Mouse (Mus musculus) mouse embryonic stem cell (cell line): ENCODE results near the gene Wdcp.
"Not testable (repeated sequence)": the region's sequence is repeated elsewhere in the genome, so short reads cannot be mapped to it uniquely, and the experiment has no call there.

Source experiments
- in situ Hi-C, 2 experiments: fragments of 300-500 bp; cut with MboI; formaldehyde crosslinking; loops; 1 replicate in 1 of 2; 3 replicates in 1 of 2; pipeline ENCODE4 v1.14.3; 2019 to 2020; ENCODE audit warnings: low sequenced_read_pairs in 2 of 2, low pct_unique_long_range_greater_than_20kb in 1 of 2, mixed read lengths in 1 of 2; ENCODE audit not compliant: unreplicated experiment in 1 of 2

Gene Wdcp

DNA sequence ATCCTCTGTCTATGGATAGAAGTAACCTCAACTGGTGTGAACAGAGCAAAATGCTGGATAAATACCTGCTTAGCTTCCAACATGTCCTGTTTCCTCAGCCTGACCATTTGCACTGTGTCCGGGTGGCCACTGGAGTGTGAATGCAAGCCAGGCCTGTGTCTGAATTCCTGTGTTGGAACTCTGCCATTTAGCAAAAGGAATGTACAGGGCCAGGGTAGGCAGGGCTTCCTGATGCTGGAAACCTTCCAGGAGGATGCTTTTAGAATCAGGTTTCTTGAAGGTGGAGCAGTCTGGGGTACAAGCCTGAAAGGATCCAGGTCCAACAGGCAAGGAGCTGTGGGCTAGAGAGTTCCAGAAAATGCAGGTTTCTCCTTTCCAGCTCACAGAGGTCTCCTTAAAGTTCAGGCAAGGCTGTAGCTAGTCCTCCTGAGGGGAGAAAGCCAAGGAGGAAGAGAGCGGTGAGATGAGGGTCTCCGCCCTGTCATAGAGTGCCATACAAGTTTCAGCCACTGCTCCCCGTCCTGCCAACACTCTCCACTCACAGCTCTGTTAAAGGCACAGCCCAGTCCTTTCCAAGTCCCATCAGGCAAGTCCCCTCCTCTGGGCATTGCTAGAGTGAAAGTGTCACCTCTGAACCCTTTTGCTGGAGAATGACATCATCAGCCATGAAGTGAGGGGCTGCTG lies 20.7 kb downstream of the Wdcp start:
- in situ Hi-C loops, result no loop called here

DNA sequence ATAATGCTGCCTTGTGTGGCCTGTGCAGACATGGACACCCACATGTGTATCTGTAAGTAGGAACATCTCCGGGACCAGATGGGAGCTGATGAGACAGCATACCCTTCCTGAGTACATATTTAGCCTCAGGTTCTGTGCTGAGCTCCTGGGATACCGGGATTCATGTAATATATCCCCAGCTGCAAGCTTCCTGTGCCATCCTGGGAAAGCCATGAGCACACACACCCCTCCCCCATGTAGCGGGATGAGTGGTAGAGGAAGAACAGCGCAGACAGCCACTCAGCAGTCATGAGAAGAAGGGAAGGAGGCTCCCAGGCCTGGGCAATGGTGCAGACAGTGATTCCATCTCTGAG lies 21.2 kb downstream of the Wdcp start:
- in situ Hi-C loops, result no loop called here

DNA sequence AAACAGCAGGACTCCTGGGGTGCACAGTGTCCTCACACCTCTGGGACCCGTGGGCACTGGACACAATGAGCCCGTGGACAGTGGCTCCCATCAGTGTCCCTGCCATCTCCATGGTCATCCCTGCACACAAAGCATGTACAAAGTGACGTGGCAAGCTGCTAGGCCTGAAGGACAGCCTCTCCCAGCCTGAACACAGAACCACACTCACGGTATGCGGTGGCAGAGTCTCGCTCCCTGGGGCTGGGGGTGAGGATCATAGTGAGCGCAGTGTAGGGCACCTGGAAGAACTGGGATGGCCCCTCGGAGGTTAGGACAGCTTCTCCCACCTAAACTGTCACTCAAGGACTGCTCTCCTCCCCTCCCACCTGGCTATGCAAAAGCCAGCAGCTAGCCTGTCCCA lies 25.8 kb downstream of the Wdcp start:
- in situ Hi-C loops, result no loop called here

DNA sequence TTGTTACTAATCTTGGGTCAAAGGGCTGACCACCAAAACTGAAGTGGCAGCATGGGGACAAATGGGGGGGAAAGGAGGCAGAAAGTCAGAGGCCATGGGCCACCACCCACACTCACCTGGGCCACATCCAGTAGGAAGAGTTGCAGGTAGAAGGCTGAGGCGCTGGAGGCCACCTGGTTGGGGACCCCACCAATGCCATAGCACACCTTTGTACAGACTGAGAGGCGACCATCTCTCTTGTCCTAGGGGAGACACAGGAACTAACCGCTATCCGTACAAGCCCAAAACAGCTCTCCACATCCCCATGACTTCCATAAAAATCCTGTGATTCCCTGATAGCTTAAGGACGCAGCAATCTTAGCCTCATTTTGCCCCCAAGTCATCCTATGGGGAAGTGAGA lies 28.2 kb downstream of the Wdcp start:
- in situ Hi-C loops, result no loop called here

DNA sequence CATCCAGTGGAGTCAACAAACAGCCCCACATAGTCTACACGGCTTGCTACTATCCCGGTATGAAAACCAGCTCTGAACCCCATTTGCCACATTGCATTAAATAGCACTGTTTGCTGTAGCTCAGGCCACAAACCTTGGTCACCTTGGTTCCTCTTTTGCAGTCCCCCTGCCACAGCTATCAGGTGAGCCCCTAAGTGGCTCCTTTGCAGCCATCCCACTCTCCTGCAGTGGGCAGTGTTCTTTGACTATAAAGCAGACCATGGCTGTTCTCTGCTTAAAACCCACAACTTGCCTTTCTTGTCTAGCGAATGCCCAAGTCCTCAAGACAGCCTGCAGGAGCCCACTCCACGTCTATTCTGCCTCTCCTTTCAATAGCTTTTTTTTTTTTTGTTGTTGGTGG lies 29.2 kb downstream of the Wdcp start:
- in situ Hi-C loops, result no loop called here

DNA sequence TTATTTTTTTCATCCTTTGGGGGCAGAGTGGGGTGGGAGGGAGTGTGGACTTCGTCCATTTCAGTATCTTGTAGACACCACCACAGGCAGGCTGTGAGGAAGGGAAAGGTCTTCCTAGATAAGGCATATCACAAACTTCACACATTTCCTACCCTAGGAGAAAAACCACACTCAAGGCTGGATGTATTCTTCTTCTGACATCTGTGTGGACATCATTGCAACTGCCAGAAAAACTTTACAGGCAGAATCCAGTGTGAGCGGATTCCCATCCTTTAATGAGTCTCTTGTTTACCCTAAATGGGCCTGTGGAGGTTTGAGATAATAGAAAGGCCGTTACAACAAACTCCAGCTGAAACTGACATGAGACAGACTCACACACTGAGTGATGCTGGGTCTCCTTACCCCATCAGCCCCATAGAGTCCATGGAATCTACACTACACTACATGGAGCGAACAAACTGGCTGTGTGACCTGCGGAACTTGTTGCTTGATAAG lies 29.9 kb downstream of the Wdcp start:
- in situ Hi-C loops, result no loop called here

DNA sequence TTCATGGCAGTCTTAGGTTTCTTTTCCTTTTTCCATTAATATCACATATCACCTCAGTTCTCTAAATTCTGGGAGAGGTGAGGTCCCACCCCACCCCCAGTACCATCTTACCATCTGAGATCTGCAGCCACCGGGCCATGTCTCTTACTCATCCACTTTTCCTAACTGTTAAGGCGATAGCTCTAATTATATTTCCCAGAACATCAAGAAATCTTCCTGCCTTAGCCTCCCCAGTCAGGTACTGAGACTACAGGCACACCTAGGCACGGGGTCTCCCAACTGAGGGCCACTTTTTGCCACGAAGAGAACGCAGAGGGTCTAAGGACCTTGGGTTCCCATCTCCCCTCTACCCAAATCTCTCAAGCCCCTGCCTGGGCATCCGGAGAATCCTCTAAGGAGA lies 30.4 kb downstream of the Wdcp start:
- in situ Hi-C loops, result no loop called here

DNA sequence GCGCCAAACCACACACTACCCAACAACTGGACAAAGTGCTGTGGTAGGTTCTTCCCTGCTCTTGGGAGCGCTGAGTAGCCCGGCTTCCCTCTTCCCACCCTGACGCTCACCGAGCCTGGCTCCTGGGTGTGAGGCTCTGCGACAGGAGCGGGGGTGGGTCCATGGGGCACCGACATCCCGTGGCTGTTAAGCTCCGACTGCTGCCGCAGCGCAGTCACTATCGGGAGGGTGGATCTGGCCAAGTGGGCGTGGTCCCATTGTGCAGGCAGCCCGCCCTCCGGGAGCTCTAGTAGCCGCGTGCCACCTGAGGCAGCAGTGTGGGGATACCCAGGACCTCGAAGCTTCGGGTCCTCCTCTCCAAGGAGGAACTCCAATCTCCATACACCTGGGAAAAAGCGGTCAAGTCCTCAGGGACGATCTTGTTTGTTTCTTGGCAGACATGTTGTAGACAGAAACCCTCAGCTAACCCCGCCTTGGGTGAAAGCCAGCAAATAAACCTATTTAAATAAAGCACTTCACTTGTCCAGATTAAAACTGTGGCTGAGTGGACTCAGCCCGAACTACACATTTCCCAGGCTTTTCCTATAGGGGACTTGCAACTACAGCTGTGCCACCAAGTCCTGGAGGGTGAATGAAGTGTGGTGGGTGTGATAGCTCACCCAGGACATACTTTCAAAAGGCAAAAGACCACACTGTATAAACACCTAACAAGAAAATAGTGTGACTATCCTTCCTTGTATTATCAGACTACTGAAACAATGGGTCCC lies 31.2 kb downstream of the Wdcp start, which contains the start of gene Mfsd2b:
Gene Mfsd2b (minus strand): TSS at position 199 of the 767 bp plus-strand sequence.
- in situ Hi-C loops, result no loop called here

DNA sequence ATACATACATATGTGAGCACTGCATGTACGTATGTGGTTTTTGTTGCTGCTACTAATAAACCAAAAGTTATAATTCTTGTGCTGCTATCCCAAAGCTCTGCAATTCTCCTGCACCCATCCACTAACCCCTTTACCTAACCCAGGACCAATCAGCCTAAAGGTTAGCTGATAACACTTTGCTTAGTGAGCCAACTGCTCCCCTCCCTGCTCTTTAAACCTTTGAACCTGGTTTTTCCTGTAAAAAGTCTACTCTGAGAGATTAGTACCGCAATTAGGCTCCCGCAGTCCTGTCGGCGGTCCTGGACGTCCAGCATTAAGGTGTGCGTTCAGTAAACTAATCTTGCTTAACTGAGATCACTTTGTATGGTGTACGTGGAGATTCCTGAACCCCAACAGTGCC lies 32.5 kb downstream of the Wdcp start:
- in situ Hi-C loops, result no loop called here

DNA sequence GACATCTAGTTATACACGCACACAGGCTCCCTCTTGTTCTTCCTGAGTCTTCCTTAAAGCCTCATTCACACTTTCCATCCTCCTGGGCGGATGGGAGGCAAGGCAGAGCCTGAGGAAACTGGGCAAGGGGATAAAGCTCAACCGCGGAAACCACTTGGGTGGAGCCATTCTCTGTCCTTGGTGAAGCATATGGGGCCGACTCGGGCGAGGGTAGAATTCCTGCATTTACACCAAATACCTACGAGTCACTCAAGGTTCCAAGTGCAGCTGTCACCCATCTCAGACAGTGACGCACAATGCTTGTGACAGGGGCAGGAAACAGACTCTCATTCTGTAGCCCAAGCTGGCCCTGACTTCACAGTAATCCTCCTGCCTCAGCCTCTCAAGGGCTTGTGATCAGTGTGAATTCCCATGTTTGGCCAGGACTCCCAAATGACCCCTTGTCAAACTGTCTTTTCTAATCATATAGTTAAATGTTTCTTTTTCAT lies 35.2 kb downstream of the Wdcp start:
- in situ Hi-C loops, result no loop called here

DNA sequence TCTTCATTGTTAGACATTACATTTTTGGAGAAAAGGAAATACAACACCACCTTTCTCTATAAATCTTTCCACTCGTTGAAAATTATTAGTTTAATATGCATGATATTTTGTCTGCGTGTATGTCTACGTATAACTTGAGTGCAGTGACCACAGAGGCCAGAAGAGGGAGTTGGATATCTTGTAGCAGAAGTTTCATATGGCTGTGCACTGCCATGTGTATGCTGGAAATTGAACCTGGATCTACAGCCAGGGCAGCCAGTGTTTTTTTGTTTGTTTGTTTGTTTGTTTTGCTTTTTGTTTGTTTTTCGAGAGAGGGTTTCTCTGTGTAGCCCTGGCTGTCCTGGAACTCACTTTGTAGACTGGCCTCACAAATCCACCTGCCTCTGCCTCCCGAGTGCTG lies 35.9 kb downstream of the Wdcp start:
- in situ Hi-C loops, result no loop called here

DNA sequence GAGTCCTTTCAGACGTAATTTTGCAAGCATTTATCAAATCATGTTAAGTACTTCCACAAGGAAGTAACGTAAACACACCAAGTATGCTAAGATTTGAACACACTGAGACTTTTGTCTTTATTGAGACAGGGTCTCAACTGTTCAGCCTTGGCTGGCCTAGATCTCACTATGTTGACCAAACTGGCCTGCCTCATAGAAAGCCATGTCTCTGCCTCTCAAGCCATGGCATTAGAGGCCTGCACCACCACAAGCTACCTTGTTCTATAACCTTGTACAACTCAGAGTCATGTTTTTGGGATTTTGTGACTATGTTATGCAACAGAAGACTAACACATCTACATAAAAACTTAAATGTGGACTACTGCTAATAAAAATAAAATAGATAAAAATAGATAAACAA lies 39.0 kb downstream of the Wdcp start:
- in situ Hi-C loops, result no loop called here

DNA sequence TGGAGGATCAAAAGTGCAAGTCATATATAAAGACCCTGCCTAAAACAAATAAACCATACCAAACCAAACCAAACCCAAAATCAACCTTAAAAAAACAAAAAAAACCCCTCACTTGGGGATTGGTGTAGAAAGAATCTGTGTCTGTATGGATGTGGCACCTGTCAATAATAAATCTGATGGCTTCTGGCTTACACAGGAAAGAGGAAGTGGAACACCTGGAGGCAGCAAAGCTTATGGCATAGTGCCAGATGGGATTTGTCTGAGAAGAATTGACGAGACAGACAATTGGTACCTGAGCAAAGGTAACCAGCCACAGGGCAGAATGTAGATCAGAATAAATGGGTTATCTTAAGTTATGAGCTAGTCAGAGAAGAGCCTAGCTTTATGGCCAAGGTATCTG lies 42.0 kb downstream of the Wdcp start:
- in situ Hi-C loops, result no loop called here

DNA sequence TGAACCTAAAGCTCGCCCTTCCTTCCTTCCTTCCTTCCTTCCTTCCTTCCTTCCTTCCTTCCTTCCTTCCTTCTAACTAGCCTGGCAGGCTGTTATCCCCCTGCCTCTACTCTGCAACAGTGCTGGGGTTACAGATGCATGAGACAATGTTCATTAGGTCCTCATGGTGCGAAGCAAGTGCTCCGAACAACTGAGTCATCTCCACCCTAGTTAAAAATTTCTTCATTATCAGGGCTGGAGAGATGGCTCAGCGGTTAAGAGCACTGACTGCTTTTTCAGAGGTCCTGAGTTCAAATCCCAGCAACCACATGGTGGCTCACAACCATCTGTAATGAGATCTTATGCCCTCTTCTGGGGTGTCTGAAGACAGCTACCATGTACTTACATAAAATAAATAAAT lies 43.5 kb downstream of the Wdcp start:
- in situ Hi-C loops, result not testable (repeated sequence)

DNA sequence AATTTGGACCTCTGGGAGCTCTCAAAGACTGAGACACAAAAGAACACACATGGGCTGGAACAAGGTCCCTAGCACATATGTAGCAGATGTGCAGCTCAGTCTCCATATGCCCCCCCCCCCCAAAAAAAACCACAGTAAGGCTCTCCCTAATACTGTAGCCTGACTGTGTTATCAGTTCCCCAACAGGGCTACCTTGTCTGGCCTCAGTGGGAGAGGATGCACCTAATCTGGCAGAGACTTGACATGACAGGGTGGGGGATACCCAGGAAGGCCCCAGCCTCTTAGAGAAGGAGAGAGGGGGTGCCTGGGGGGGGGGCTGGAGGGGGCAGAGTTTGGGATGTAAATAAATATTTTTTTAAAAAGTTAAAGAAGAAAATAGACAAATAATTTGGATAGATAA lies 45.6 kb downstream of the Wdcp start:
- in situ Hi-C loops, result no loop called here

DNA sequence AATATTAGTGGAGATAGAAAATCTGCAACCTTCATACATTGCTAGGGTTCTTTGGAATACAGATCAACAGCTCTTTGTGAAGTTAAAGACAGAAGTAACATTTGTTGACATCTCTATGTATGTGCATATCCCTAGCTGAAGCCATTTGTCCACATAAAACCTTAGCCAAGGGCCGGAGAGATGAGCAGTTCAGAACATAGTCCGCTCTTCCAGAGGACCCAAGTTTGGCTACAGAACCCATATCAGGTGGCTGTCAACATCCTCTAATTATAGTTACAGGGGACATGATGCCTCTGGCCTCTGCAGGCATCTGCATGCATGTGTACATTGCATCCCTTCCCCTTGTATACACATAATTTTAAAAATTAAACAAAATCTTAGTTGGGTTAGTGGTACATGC lies 46.1 kb downstream of the Wdcp start:
- in situ Hi-C loops, result no loop called here

DNA sequence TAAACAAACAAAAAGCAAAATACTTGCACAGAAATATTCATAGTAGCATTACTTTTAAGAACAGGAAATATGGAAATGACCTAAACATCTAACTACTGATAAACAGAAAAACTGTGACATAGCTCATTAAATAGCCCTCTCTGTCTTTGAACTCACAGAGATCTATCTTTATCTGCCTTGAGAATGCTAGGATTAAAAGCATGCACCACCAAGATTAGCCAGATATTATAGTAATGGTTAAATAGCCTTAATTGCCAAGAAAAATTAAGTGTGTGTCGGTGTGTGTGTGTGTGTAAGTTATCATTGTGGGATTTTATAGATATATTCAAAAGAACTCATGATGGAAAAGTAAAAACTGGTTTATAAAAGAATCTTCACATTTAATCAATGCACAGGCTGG lies 46.8 kb downstream of the Wdcp start:
- in situ Hi-C loops, result no loop called here

DNA sequence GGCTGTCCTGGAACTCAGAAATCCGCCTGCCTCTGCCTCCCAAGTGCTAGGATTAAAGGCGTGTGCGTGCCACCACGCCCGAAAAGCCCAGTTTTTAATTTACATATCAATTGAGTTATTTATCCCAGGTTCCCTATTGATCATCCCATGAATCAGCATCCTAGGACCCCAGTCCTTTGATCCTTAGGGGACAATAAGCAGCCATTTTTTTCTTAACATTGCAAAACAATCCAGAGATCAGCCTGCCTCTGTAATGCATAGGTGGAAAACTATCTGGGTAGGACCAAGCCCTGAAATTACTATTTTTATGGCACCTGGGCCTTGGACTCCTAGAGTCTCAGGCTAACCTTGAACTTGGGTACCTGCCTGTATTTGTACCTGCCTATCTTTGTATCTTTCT lies 54.9 kb downstream of the Wdcp start:
- in situ Hi-C loops, result no loop called here

DNA sequence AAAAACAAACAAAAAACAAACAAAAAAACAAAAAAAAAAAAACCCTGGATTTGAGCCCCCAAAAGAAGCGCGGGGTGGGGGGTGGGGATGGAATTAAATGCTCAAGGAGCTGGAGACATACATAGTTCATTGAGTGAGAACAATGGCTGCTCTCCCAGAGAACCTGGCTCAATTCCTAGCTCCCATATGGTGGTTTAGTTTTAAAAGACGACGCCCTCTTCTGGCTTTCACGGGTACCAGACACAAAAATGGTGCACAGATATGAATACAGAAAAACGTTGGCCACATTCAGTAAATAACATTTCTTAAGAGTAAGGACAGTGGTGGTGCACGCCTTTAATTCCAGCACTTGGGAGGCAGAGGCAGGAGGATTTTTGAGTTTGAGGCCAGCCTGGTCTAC lies 62.8 kb downstream of the Wdcp start:
- in situ Hi-C loops, result no loop called here

DNA sequence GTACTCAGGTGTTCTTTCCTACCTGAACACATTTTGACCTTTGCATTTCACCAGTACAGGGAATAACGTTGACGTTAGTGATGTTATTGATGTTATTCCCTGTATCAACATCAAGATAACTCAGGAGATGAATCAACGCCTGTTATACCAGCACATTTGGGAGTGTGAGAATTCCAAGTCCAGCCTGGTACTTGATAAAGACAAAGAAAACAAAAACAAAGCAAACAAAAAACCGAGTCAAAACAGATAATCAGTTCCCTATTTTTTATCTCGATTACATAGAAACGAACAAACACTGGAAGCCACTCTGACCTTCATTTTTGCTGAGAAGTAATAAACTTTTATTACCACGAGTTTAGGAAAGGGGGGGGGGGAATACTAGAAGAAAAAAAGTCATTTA lies 63.4 kb downstream of the Wdcp start:
- in situ Hi-C loops, result no loop called here
